Mouse (Mus musculus) bone marrow macrophage, adult 2 months (primary cell): ENCODE results near the gene Zdhhc17. TPM values are rescaled to one million over a fixed set of nuclear protein-coding genes. Genes with fewer than 3 reads are reported as not detected.

Source experiments
- H3K27ac ChIP-seq: 2 replicates; pipeline ENCODE4 v1.5.1; 2012; ENCODE audit warnings: low read depth, low read length; ENCODE audit not compliant: insufficient read depth
- H3K4me1 ChIP-seq: 2 replicates; pipeline ENCODE4 v1.6.1; 2012; ENCODE audit warnings: low read length; ENCODE audit not compliant: control insufficient read depth, insufficient read depth
- H3K4me3 ChIP-seq: 2 replicates; pipeline ENCODE4 v1.5.1; 2012; ENCODE audit warnings: mild to moderate bottlenecking, low read length, moderate library complexity; ENCODE audit not compliant: insufficient read depth
- CTCF ChIP-seq: IDR thresholded peaks from 2 replicates; pipeline ENCODE4 v1.5.1; 2012; ENCODE audit warnings: low read depth, mild to moderate bottlenecking, low read length, moderate library complexity
- POLR2A ChIP-seq: IDR thresholded peaks from 2 replicates; pipeline ENCODE4 v1.6.1; 2012; ENCODE audit warnings: mild to moderate bottlenecking, low read depth, low read length, borderline replicate concordance
- polyA plus RNA-seq: library from polyadenylated mRNA; stranded (reverse); fragments of >200 nt; gene quantifications from 2 replicates; pipeline ENCODE4 v1.2.4, GENCODE M21; 2012; ENCODE audit not compliant: missing spikeins, insufficient read depth, insufficient read length

Zdhhc17 gene
- polyA plus RNA-seq, 1 experiment = 16.8 TPM

- no peak overlapping the region for H3K27ac ChIP-seq
- TF ChIP-seq POLR2A (no peak), CTCF (no peak)
- H3K4me1 ChIP-seq = no peaks in the 10 kb centered on the region
- H3K4me3 ChIP-seq = no peak overlapping the region
These were observed 110.0 kb downstream of the Zdhhc17 start for GRCm38 (mm10) chr10:110899744-110900501.

Other genes with a start within 250 kb of the Zdhhc17 start
- 8.4 and 10.0 TPM in 2 replicates for gene Csrp2, start 90.4 kb downstream of the Zdhhc17 start, polyA plus RNA-seq
- gene Osbpl8, start 154.6 kb upstream of the Zdhhc17 start, polyA plus RNA-seq = 155 and 166 TPM in 2 replicates